Mouse (Mus musculus) ES-E14 (cell line): ENCODE data around the gene Nxpe4.

Source experiments
- CHD2 ChIP-seq: IDR thresholded peaks from 2 replicates; pipeline ENCODE4 v1.6.1; 2014; ENCODE audit warnings: mild to moderate bottlenecking, low read depth, low read length, inconsistent platforms
- HCFC1 ChIP-seq: IDR thresholded peaks from 2 replicates; pipeline ENCODE4 v1.6.1; 2012; ENCODE audit warnings: low read length, inconsistent platforms, borderline replicate concordance; ENCODE audit not compliant: insufficient read depth
- ZC3H11A ChIP-seq: IDR thresholded peaks from 2 replicates; pipeline ENCODE4 v1.6.1; 2012; ENCODE audit warnings: low read depth, mild to moderate bottlenecking, inconsistent platforms, low read length, borderline replicate concordance
- ZNF384 ChIP-seq: IDR thresholded peaks from 2 replicates; pipeline ENCODE4 v1.6.1; 2012; ENCODE audit warnings: low read depth, low read length, inconsistent platforms

DNA sequence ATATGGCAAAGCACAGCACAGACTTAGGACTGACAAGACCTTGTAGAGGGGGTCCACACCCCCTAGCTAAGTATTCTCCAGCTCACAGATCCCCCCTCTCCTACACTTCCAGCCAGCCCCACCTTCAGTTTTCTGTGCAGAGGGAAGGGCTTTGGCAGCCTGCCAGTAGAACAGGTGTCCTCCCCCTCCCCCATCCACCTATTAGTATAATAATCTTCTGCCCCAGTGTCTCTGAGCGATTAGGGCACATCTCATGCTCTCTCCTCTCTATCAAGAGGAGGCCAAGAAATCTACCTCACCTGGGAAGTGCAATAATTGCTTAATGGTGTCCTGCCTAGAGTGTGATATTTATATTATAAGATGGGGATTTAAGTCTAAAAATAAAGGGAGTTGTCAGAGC, 83.7 kb downstream of the Nxpe4 start:
- no peak for TF ChIP-seq ZC3H11A
- TF ChIP-seq HCFC1: no peak
- TF ChIP-seq ZNF384: no peak
- no peak for TF ChIP-seq CHD2
